ENCODE assay signal across 8 mouse cellular contexts in the genomic region with DNA sequence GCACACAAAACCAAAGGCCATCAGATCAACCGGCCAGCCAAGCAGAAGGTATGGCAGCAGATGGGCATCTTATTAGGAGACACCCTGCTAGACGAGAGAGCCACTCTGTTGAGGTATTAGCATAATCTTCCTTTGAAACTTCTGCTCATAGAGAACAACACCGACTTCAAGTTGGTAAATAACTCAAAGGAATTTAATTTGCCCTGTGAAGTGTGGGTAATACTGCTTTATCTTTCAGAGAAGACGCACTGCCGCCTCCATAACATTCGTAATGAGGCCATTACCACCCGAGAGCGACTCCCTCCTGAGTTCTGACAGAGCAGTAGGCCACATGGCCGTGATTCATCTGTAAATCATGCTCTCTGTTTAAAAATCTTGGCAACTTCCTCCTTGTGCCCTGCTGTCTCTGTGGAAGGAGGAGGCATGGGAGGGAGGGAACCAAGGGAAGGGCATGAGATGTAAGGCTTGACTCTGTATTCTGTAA.
DNase-seq lines count a peak whose midpoint lies in the region; ATAC-seq lines count a peak whose summit lies in the region.

No protein-coding gene starts in this region.

- H3K9ac ChIP-seq in midbrain, embryonic 13.5 days (replicated peaks) = no peak overlapping the region
- no peak overlapping the region for H3K9ac ChIP-seq in midbrain, embryonic 15.5 days
- no peak overlapping the region for H3K9ac ChIP-seq in stomach, embryonic 16.5 days (ENCODE audit: low read length)

- H3K4me2 ChIP-seq in midbrain, embryonic 13.5 days (replicated peaks) = no peak overlapping the region
- H3K4me2 ChIP-seq in midbrain, embryonic 15.5 days = no peak overlapping the region
- no peak overlapping the region for H3K4me2 ChIP-seq in stomach, embryonic 16.5 days (ENCODE audit: low read depth, low read length)

- 49% methylated on average over 9 of the region's 9 CpGs for whole genome bisulfite sequencing in midbrain, embryonic 13.5 days
- 44% methylated on average over 9 of the region's 9 CpGs for WGBS in midbrain, embryonic 15.5 days
- 52% methylated on average over 9 of the region's 9 CpGs for WGBS in stomach, embryonic 16.5 days

- no peaks in the 10 kb centered on the region for H3K27me3 ChIP-seq in midbrain, embryonic 13.5 days
- H3K27me3 ChIP-seq in midbrain, embryonic 15.5 days (replicated peaks) = no peaks in the 10 kb centered on the region
- H3K27me3 ChIP-seq in stomach, embryonic 16.5 days (ENCODE audit: control insufficient read depth, insufficient read depth, low read length) = no peaks in the 10 kb centered on the region

- H3K27ac ChIP-seq in midbrain, embryonic 13.5 days = no peak overlapping the region
- no peak overlapping the region for H3K27ac ChIP-seq in midbrain, embryonic 15.5 days
- H3K27ac ChIP-seq in stomach, embryonic 16.5 days (ENCODE audit: low read length) = peak overlapping the region; percentile 34; the same call in 1 of the 2 replicates

- peak; percentile 66 for DNase-seq in adrenal gland, adult 2 months
- DNase-seq in adrenal gland, postnatal 25 days = no peak
- DNase-seq in kidney, postnatal 4 days = no peak
- no peak for DNase-seq in right cerebral cortex, postnatal 4 days

- H3K36me3 ChIP-seq in midbrain, embryonic 13.5 days = no peaks in the 10 kb centered on the region
- H3K36me3 ChIP-seq in midbrain, embryonic 15.5 days (replicated peaks) = no peaks in the 10 kb centered on the region
- H3K36me3 ChIP-seq in stomach, embryonic 16.5 days (ENCODE audit: control insufficient read depth, insufficient read depth, low read length) = no peaks in the 10 kb centered on the region

- ATAC-seq in midbrain, embryonic 13.5 days = peak; percentile 50; the same call in 1 of the 2 replicates
- ATAC-seq in midbrain, embryonic 15.5 days (replicated peaks) = no peak
- ATAC-seq in granulocyte monocyte progenitor cell, adult 5-6 weeks (replicated peaks; ENCODE audit: poor library complexity, severe bottlenecking) = peak; percentile 83
- ATAC-seq in stomach, embryonic 16.5 days (ENCODE audit: insufficient read depth, low FRiP score) = peak; percentile 42; the same call in 1 of the 2 replicates

- H3K4me3 ChIP-seq in midbrain, embryonic 13.5 days (replicated peaks) = no peak overlapping the region
- no peak overlapping the region for H3K4me3 ChIP-seq in midbrain, embryonic 15.5 days
- H3K4me3 ChIP-seq in stomach, embryonic 16.5 days (replicated peaks; ENCODE audit: low read length) = no peak overlapping the region

- peaks cover 5% of the 10 kb centered on the region; the same call in 1 of the 2 replicates for H3K4me1 ChIP-seq in midbrain, embryonic 13.5 days (replicated peaks)
- H3K4me1 ChIP-seq in midbrain, embryonic 15.5 days = peaks cover 15% of the 10 kb centered on the region
- H3K4me1 ChIP-seq in stomach, embryonic 16.5 days (ENCODE audit: control insufficient read depth, insufficient read depth, low read length) = peaks cover 23% of the 10 kb centered on the region

- no peaks in the 10 kb centered on the region; the same call in 1 of the 2 replicates for H3K9me3 ChIP-seq in midbrain, embryonic 13.5 days
- no peaks in the 10 kb centered on the region for H3K9me3 ChIP-seq in midbrain, embryonic 15.5 days
- no peaks in the 10 kb centered on the region for H3K9me3 ChIP-seq in stomach, embryonic 16.5 days (replicated peaks; ENCODE audit: control insufficient read depth, low read length)
